Mouse (Mus musculus) c-Kit-positive CD71-positive TER-119-negative erythroid progenitor cells, embryonic 14.5 days (primary cell): ENCODE measurements around the gene Spata2l.
"Not testable (repeated sequence)": the region's sequence is repeated elsewhere in the genome, so short reads cannot be mapped to it uniquely, and the experiment has no call there.

Experiments
- DNase-seq: peaks from one replicate; pipeline ENCODE4 v3.0.0-alpha.2; 2013; ENCODE audit warnings: low read depth

Gene Spata2l

DNA sequence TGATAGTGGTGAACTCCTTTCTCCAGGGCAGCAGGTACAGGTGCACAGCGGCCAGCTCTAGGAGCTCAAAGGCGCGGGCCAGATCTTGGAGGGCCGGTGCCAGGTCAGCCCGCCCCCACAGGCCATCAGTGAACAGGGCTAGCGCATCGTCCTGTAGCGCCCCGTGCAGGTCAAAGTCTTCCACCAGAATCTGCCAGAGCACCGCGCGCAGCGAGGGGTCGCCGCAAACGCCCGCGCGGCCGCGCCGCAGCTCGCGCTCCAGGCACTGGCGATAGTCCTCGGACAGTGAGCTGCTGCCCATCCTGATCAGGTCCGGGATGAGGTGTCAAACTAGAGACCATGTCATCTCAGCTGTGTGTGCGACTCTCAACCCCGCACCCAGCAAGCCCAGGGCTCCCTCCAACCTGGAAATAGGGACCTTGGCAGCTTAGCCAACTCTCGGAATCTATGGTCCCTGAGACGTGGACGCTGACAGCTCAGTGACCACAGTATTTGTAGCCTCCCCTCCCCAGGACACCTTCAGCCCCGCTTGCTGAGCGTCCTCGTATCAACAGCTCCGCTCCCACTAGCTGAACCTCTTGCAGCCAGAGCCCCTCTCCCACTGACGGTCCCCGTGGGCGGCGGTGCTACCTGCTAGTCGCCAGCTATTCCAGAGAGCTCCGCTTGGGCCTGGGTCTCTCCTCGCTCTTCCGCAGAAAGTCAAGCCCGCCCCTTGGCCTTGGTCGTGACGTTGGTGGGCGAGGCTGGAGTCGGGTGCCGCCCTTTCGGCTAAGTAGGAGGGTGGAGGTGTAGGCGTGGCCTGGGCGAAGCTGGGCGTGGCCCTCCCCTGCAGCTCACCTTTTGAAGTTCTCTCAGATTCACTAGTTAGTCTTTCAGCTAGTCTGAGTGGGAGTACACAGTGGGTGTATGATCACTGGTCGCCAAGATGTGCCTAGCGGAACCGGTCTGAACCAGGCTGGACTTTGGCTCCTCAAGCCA lies at the start of gene Spata2l:
Spata2l (minus strand) TSS at position 714 of the 978 bp plus-strand sequence.
- DNase-seq, result peak; percentile 82

DNA sequence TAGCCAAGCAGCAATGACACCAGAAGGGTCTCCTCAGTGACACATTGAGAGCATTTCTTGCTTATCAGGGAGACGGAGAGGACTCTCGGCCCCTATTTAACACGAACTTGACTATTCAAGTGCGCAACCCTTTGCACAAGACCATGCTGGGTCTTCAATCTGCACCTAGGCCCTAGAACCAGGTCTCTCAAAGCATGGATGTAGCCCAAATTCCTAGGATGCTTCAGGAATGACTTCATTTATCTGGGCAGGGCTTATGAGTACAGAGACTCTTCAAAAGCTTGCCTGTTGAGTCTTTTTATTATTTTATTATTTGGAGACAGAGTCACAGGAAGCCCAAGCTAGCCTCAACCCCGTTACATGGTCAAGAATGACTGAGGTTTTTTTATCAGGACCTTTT lies 48.5 kb upstream of the Spata2l start:
- no peak for DNase-seq

DNA sequence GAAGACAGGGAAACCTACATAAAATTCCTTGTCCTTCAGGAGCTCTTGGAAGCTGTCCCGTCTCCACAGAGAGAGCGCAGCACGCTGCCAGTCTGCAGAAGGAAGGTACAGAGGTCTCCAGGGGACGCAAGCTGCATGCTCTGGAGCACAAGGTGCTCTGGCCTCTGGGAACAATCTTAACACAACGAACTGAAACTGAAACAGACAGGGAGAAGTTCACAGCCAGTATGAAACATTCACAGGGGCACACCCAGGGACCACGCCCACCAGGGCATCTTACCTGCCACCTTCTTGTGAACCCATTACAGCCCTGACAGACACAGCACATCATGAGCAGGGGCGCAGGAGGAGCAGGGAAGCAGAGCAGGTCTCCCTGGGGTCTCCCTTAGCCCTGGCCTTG lies 48.0 kb upstream of the Spata2l start:
- no peak for DNase-seq

DNA sequence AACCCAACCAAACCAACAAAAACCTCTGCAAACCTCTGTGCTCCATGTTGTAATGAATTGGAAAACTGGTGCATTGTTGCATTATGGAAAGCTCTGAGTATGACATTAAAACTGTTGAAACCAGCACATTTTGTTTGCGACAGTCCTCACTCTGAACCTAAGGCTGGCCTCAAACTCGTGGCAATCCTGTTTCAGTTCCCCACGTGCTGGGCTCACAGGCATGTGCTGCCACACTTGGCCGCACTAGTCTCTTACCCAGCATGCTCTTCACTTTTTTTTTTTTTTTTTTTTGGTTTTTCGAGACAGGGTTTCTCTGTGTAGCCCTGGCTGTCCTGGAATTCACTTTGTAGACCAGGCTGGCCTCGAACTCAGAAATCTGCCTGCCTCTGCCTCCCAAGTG lies 47.0 kb upstream of the Spata2l start:
- DNase-seq, result not testable (repeated sequence)

DNA sequence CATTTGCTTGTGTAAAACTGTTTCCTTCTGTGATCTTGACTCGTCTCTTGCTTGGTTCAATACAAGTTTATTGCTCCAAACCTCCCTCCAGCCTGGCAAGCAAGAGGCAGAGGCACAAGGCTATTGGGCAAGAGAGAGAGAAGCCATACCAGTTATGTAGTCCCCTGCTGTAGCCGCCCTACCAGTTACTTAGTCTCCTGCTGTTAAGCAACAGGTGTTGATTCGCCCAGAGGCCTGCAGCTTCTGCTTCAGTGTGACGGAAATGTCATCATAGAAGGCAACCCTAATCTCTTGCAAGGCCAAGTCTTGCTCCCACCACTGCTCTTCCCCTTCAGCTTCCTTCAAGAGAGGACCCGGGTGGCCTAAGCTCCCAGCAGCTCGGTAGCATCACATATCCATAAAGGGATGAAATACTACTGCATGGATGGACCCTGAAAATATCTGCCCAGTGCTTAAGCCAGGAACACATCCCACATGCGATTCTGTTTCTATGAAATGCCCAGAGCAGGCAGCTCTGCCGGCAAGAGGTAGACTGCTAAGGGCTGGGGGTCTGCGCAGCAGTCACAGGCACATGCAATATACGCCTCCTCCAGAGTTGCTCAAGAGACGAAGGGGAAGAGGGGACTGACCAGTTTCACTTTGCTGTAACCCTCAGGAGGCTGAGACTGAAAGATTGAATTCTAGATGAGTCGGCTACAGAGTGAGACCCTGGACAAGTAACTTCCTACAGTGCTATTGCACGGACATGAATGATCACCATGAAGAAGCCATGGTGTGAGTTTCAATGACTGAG lies 44.5 kb upstream of the Spata2l start:
- no peak for DNase-seq

DNA sequence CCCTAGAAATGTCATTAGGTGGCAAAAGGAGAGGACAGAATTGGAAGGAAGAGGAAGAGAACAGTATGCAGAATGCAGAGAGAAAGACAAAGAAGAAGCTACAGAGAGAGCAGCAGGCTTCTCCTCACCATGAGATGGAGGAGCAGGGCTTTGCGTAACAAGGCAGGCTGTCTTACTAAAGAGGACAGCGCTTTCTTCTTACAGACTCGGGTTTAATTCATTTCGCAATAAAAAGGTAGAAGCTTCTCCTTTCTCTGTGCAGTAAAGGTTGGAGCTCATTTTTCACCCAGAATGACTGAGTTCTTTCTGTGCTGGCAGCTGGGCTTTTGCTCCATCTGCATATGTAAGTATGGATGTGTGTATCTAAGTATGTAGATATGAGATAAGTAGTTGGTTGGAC lies 43.8 kb upstream of the Spata2l start:
- no peak for DNase-seq

DNA sequence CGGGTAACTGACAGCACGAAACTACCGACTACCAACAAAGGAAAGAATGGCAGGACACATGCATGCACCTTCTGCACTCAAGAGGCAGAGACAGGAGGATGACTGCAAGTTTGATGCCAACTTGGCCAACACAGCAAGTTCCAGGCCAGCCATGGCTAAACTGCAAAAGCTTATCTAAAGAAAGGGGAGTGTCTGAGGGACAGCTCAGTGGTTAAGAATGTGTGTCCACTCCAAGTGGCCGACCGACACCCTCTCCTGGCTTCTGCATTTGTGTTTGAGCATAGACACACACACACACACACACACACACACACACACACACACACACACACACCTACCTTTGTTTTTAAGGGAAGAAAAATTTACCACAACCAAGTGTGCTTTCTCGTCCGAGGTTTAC lies 42.4 kb upstream of the Spata2l start:
- DNase-seq, result no peak

DNA sequence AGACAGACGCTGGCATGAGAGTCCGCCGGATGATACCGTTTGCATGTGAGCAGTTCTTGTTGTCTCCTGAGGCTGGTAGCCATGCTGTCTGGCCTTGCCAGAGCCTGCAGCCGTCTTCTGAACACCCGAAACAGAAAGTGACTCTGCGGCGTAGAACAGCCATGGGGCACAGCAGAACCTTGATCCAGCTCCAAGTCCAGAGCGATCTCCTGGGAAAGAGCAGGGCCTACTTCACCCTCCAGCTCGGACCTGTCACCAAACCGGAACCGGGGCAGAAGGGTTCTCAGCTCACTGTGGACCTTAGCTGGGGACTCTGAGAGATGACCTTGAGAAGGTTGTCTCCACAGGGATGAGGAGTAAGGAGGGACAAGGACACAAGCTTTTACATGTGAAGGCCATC lies 39.1 kb upstream of the Spata2l start:
- no peak for DNase-seq

DNA sequence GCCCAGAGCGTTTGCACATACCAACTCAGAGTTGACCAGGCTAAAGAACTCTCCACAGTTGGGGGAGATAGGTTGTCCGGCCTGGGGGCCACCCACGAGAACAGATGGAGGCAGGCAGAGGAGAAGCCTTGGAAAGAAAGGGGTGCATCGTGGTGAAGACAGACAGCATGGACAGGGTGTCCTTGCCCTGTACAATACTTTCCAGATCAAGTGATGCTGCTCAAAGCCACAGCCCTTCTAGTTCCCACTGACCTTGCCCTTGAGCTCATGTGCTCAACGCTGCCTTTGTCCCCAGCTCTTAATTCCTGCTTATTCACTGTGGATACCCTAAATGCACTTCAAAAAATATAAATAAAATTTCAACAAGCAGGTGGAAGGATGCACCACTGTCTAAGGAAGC lies 38.4 kb upstream of the Spata2l start:
- DNase-seq, result no peak

DNA sequence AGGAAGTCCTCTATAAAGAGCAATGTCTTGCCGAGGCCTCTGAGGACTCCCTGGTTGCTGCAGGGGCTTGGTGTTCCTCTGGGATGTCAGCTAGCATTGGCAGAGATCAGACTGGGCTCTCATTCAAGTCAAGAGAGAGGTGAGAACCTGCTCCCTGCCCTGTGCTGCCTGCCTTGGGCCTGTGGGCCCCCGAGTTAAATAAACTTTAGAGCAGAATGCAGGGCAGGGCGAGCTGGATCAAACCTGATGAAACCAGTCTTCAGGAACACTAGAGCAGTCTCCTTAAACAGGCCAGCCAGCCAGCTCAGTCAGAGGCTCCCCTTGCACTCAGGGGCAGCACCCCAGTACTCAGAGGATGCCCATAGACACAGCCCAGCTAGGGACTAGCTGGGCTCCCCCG lies 35.9 kb upstream of the Spata2l start:
- no peak for DNase-seq

DNA sequence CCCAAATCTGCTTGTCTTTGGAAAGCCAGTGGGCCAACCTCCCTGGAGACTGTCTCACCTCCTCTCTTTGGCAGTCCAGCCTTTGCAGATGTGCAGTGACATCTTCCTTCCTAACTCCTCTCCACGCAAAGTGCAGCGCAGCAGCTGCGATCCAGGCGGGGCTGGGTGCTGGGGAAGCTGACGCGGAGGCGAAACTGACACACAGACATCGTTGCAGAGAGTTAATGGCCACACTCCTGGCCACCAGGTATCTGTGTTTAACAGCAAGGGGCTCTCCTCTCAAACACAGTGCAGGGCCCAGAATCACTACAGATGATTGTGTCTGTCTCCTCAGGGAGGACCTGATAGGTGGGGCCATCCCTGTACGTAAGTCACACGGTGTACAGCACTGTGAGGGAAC lies 35.1 kb upstream of the Spata2l start:
- no peak for DNase-seq

DNA sequence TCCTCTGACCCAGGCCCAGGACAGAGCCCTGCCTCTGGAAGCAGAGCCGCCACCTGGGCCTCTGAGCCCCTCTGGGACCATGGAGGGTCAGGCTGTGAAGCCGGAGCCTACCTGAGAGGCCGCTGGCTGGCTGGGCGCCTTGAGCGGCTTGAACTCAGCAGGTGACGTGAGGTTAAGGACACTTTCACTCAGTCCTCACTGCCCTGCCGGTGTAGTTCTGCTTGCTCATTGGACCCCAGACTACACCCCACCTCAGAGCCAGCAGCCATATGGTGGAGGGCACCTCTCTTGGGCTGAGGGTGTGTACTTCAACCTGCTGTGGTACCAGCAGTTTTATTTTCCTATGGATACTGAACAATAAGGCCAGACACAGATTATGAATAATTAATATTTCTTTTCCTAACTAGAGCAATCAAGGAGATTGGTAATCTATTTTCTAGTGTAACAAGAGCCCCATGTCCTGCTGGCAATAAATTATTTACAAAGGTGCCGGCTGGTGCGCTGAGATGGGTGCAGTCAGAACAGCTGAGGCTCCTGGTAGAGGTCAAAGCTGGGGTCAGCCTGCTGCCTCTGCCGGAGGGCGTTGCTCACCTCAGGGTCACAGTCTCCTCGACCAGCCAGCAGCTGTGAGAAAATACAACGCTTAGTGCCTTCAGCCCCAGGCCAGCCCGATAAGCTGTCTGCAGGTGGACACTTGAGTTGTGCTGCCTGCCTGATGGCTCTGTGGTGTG lies 32.1 kb upstream of the Spata2l start:
- DNase-seq, result no peak

DNA sequence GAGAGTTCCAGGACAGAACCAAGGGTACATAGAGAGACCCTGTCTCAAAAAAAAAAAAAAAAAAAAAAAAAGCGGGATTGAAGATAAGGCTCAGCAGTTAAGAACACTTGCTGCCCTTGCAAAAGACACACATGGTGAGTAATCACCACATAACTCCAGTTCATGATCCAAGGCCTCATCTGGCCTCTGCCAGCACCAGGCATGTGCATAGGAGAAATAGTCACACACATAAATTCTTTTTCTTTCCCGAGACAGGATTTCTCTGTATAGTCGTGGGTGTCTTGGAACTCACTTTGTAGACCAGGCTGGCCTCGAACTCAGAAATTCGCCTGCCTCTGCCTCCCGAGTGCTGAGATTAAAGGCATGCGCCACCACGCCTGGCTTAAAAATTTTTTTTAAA lies 21.6 kb upstream of the Spata2l start:
- not testable (repeated sequence) for DNase-seq

DNA sequence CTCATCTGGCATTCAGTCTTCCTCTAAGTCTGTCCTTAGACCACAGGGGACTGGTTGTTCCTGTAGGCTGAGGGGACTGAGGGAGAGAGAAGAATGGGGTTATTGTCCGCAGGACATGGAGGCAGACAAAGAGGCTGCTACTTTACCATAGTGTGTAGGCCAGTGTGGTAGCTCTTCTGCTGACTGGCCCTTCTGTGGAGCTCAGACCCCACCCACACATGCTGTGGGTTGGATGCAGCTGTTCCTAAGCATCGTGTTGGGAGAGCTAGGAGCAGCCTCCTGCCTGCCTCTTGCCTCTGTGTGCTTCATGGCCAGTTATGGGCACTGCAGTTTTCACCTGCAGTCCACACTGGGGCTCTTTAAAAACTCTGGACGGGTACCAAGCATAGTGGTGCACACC lies 21.1 kb upstream of the Spata2l start:
- no peak for DNase-seq

DNA sequence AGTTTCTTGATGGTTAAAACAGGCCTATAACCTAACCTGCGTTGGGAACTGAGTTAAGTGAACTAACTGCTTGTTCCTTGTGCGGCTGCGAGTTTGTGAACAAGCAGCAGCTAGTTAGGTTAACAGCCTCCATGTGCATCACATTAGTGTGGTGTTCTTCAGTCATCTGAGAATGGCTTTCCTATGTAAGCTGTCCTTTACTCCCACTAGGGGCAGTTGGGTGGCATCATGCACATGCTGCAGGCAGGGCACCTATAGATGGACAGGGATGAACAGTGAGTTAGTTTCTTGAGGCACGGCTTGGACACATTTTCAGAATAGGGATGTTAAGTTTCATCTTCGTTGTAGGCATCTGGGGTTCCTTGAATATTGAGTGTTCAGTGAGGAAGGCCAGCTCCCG lies 19.1 kb upstream of the Spata2l start:
- DNase-seq, result peak; percentile 28

DNA sequence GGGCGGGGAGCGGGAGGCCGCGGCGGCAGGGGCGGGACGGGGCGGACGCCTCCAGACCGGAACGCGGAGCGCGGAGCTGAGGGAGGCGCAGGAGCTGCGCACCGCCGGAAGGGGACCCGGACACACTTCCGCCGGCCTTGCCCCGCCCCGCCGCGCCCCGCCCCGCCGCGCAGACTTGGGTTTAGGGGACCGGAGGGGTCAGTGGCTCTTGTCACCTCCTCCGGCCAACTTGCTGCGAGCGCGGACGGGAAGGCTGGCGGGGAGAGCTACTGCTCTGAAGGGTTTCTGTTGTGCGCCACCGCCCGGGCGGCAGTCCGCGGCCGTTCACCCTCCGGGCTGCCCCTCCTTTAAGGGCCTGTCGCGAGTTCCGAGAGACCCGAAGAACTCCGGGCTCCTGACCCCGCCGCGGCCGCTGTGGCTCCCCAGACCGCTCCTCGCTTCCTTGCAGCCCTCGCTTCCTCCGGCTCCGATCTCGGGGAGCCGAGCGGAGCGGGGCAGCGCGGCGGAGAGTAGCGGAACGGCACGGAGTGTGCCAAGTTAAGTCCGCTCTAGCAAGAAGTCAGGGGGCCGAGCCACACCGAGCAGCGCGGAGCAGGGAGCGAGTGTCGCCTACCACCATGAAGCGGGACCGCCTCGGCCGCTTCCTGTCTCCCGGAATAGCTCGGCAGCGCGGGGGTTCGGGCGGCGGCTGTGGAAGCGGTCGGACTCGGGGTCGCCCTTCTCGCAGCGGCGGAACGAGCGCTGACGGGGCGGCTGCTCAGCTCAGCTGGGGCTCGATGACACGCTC lies 18.3 kb upstream of the Spata2l start, which contains the start of the genes Zfp276 and Vps9d1:
Zfp276 (plus strand) TSS at position 97 of the 787 bp plus-strand sequence.
Vps9d1 (minus strand) TSS at position 250 of the 787 bp plus-strand sequence.
- peak; percentile 73 for DNase-seq

DNA sequence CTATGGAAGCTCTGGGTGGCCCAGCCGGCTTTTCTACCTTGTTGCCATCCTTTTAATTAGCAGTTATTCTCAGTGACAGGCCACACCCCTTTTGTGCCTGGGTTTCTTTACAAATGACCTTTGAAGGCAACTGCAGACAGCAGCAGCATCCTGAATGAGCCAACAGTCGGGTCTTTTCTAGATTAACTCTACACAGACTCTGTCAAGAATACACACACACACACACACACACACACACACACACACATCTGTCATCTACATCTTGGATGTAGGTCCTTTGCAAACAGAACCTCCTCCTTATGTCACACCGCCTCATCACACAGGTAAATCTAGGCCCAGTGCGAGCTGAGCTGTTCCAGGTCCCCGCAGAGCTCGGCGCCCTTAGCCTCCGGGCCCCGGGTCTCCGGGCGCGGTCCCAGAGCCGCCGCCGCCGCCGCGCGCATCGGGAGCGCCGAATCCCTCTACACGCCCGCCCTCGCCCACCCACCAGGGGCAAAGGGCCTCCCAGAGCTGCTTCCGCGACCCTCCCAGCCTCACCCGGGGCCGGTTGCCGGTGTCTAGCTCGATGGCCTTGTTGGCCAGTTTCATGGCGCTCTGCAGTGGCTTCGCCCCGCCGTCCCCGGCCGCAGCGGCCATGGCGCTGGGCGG lies 17.5 kb upstream of the Spata2l start:
- peak; percentile 31 for DNase-seq

DNA sequence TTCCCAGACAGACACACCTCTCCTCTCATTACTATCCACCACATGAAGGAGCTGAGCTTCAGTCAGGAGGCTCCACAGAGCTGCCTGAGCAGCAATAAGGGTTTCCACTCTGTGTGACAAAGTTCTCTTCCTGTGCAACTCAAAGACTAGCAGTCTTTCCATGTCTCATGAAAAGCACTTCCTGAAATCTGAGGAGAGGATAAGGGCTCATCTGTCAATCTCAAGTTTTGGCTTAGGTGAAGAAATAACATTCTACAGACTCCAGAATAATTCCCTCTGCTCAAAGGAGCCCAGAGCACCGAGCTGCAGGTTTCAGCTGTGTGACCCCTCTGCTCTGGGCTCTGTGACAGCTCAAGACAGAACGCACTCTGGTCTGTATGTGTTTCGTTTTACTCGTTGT lies 16.9 kb upstream of the Spata2l start:
- DNase-seq, result no peak

DNA sequence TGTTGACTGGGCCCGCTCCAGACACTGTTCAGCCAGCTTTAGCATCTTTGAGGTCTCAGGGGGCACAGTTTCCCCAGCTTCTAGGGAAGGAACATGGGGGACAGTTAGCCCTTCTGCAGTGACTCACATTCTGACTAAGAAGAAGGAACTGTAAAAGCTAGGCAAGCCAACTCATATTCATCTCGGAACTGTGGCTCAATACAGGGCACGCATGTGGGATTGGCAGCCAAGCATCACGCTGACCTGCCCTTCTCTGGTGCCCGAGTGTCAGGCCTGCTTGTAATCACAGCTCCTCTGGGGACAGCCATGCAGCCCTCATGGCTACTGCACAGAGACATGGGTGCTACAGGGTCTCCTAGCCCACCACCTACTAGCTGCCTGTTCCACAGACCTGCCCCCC lies 14.9 kb upstream of the Spata2l start:
- DNase-seq, result no peak

DNA sequence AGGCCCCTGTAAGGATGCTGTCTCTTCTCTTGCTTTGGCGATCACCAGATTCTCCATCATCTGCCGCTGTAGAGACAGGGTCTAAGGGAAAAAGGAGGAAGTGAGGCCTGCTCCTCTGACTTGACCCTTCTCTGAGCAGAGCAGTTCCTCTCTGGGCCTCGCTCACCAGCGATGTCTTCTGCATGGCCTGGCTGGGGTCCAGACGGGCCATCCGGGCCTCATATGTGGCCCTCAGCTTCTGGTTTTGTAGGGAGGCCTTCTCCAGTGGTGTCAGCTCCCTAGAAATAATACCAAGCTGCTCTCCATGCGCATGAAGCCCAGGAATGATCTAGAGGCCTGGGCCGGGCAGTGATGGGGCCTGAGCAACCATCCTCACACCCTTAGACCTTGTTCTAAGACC lies 12.6 kb upstream of the Spata2l start:
- no peak for DNase-seq

DNA sequence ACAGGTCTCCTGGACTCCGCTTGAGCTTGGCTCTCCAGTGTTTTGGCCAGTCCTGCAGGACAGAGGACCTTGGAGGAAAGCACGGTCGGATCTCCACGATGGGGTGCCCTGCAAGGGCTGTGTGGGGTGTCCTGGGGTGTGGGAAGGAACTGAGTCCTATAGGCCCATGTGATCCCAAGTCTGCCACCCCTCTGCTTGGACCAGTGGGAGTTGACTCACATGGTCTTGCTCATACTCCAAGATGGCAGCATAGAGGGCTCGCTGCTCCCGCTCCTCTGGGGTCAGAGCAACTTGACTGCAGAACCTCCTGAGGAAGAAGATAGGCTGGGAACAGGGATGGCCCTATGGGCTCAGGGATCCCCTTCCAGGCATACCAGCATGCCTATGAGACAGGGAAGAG lies 11.7 kb upstream of the Spata2l start:
- DNase-seq, result no peak
